Mouse (Mus musculus) cerebellum, adult 2 months (tissue): ENCODE measurements around the gene Sox30.

Experiments
- CTCF ChIP-seq: fragments of 200-500 bp; IDR thresholded peaks from 2 replicates; pipeline ENCODE4 v1.5.1; 2011; ENCODE audit warnings: low read depth, mild to moderate bottlenecking, control low read depth, low read length, moderate library complexity, borderline replicate concordance; ENCODE audit not compliant: insufficient read depth
- POLR2A ChIP-seq: fragments of 200-500 bp; IDR thresholded peaks from 2 replicates; pipeline ENCODE4 v1.6.1; 2011; ENCODE audit warnings: low read length, control low read depth, borderline replicate concordance; ENCODE audit not compliant: insufficient read depth

DNA sequence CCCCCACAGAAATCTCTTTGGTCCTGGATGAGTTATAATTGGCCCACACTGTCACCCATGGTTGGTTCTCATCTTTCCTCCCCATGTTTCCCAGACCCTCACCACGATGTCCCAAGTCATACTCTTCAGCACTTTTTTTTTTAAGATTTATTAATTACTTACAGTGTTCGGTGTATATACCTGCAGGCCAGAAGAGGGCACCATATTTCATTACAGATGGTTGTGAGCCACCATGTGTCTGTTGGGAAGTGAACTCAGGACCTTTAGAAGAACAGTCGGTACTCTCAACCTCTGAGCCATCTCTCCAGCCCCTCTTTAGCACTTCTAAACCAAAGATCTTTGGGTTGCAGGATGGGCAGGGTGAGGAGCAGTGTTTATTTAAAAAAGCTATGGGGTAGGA, 51.4 kb downstream of the Sox30 start:
- TF ChIP-seq CTCF (no peak), POLR2A (no peak)
